ENCODE assay signal across 8 mouse cellular contexts in the genomic region with DNA sequence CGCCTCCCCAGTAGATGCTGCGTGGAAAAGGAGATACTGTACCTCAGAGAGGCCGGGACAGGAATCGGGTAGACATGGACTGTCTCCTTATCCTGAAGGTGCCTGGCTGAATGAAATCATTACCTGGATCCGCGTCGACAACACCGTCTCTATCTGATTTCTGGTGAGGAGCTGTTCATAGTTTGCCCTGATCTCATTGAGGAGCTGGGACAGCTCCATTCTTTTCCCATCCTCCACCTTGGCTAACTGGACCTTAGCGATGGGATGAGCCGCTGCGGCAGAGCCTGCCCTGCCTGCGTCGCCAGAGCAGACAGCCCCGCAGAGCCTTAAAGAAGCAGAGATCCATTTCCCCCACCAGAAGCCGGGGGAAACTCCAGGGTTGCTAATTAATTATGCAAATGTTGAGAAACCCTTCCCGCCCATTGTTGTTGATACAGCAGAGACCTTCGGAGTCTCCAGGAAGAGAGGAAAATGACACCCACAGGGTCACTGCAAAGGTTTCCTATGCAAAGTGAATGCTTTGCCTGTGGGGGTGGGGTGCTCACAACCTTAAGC. TPM values are rescaled to one million over a fixed set of nuclear protein-coding genes. Genes with fewer than 3 reads are reported as not detected.
DNase-seq lines count a peak whose midpoint lies in the region; ATAC-seq and TF ChIP-seq lines count a peak whose summit lies in the region.

A gene (minus strand): TSS at position 266 of the 555 bp plus-strand sequence.

- H3K4me2 ChIP-seq in kidney, embryonic 15.5 days = peak within 1 kb of the TSS; percentile 60
- H3K4me2 ChIP-seq in limb, embryonic 14.5 days (replicated peaks; ENCODE audit: low read depth, low read length, severe bottlenecking) = peak within 1 kb of the TSS; percentile 35

- peak within 1 kb of the TSS; percentile 70 for H3K4me3 ChIP-seq in cortical plate, adult 2 months (ENCODE audit: insufficient read depth, low read length)
- H3K4me3 ChIP-seq in heart, embryonic 10.5 days = peak within 1 kb of the TSS; percentile 55
- H3K4me3 ChIP-seq in kidney, embryonic 15.5 days (replicated peaks) = peak within 1 kb of the TSS; percentile 37
- H3K4me3 ChIP-seq in limb, embryonic 14.5 days (replicated peaks; ENCODE audit: low read length) = peak within 1 kb of the TSS; percentile 18; the same call in 1 of the 2 replicates

- H3K27me3 ChIP-seq in heart, embryonic 10.5 days (ENCODE audit: insufficient read depth, poor library complexity, severe bottlenecking) = no peaks in the 10 kb centered on the region
- no peaks in the 10 kb centered on the region for H3K27me3 ChIP-seq in kidney, embryonic 15.5 days
- no peaks in the 10 kb centered on the region for H3K27me3 ChIP-seq in limb, embryonic 14.5 days (ENCODE audit: control insufficient read depth, insufficient read depth, low read length)

- H3K27ac ChIP-seq in cortical plate, adult 2 months (ENCODE audit: insufficient read depth, low read length) = peak within 1 kb of the TSS; percentile 38
- H3K27ac ChIP-seq in heart, embryonic 10.5 days = peak within 1 kb of the TSS; percentile 64
- H3K27ac ChIP-seq in kidney, embryonic 15.5 days = no peak within 1 kb of the TSS
- no peak within 1 kb of the TSS for H3K27ac ChIP-seq in limb, embryonic 14.5 days (replicated peaks; ENCODE audit: low read depth, low read length)

- no peaks in the 10 kb centered on the region for H3K9me3 ChIP-seq in heart, embryonic 10.5 days
- no peaks in the 10 kb centered on the region for H3K9me3 ChIP-seq in kidney, embryonic 15.5 days (replicated peaks)
- H3K9me3 ChIP-seq in limb, embryonic 14.5 days (ENCODE audit: control insufficient read depth, low read length) = no peaks in the 10 kb centered on the region

- peak; percentile 9 for DNase-seq in kidney, adult 18-20 months
- DNase-seq in kidney, adult 8-10 months = no peak
- no peak for DNase-seq in heart, embryonic 10.5 days (ENCODE audit: low spot score)
- DNase-seq in limb, embryonic 14.5 days (ENCODE audit: low spot score) = no peak
- peak; percentile 48 for DNase-seq in right cerebral cortex, adult 18-20 months
- no peak for DNase-seq in thymus, adult 18-20 months

- WGBS in heart, embryonic 10.5 days = 2% methylated on average over 17 of the region's 17 CpGs
- WGBS in kidney, embryonic 15.5 days = 4% methylated on average over 17 of the region's 17 CpGs
- 4% methylated on average over 17 of the region's 17 CpGs for WGBS in limb, embryonic 14.5 days

- 0 out of 2 replicates have a peak within 1 kb of the TSS, but pooled peaks have one; percentile 31 for H3K9ac ChIP-seq in kidney, embryonic 15.5 days
- 0 out of 2 replicates have a peak within 1 kb of the TSS, but pooled peaks have one; percentile 31 for H3K9ac ChIP-seq in limb, embryonic 14.5 days (ENCODE audit: low read depth, low read length, severe bottlenecking)

- no peaks in the 10 kb centered on the region for H3K36me3 ChIP-seq in heart, embryonic 10.5 days
- H3K36me3 ChIP-seq in kidney, embryonic 15.5 days = no peaks in the 10 kb centered on the region
- no peaks in the 10 kb centered on the region for H3K36me3 ChIP-seq in limb, embryonic 14.5 days (ENCODE audit: control insufficient read depth, insufficient read depth, low read length)

- peak; percentile 48; the same call in 1 of the 2 replicates for TF ChIP-seq POLR2A in cortical plate, adult 2 months (IDR thresholded peaks at IDR 0.05; ENCODE audit: extremely low read depth, insufficient read depth, low read length)
- no peak for TF ChIP-seq POLR2A in limb, embryonic 14.5 days (IDR thresholded peaks at IDR 0.05; ENCODE audit: borderline replicate concordance, extremely low read depth, insufficient read depth, insufficient read length)

- no peak for TF ChIP-seq CTCF in cortical plate, adult 2 months (IDR thresholded peaks at IDR 0.05; ENCODE audit: extremely low read depth, insufficient read depth, low read length)

- no peak for ATAC-seq in kidney, embryonic 15.5 days (replicated peaks; ENCODE audit: low FRiP score)
- no peak for ATAC-seq in limb, embryonic 14.5 days (ENCODE audit: low FRiP score, low read depth)

- H3K4me1 ChIP-seq in cortical plate, adult 2 months (ENCODE audit: control insufficient read depth, insufficient read depth, low read length) = no peaks in the 10 kb centered on the region
- H3K4me1 ChIP-seq in heart, embryonic 10.5 days = peaks cover 11% of the 10 kb centered on the region
- H3K4me1 ChIP-seq in kidney, embryonic 15.5 days = peaks cover 7% of the 10 kb centered on the region
- no peaks in the 10 kb centered on the region for H3K4me1 ChIP-seq in limb, embryonic 14.5 days (ENCODE audit: control insufficient read depth, insufficient read depth, low read length)

RNA-seq across cellular contexts. Expression of the gene that starts here (rescaled TPM):
- polyA plus RNA-seq in cortical plate, adult 2 months (2012; rRNA removed) = 25.1 and 27.0 TPM in 2 replicates
- 0.68 and 1.6 TPM in 2 replicates for polyA plus RNA-seq in heart, embryonic 10.5 days (2016; fragmentation: Nextera tagmentation; extraction: Ambion mirVana)
- 0.45 and 0.49 TPM in 2 replicates for polyA plus RNA-seq in kidney, embryonic 15.5 days (2015; fragmentation: Nextera tagmentation; extraction: Ambion mirVana)
- 0.06 and 0.10 TPM in 2 replicates for polyA plus RNA-seq in limb, embryonic 14.5 days (2012; rRNA removed)
- polyA plus RNA-seq in limb, embryonic 14.5 days (2014; fragmentation: Nextera tagmentation; extraction: Ambion mirVana) = 0.06 and 0.36 TPM in 2 replicates

Comparison
In these comparisons a context has a peak if more than half of its experiments do, and no peak if none do; other contexts are left out.
1. RNA of the gene that starts here (polyA plus RNA-seq): 25.1 to 27.0 TPM in cortical plate, adult 2 months; 0.68 to 1.6 TPM in heart, embryonic 10.5 days, 0.45 to 0.49 TPM in kidney, embryonic 15.5 days and 0.06 to 0.36 TPM in limb, embryonic 14.5 days; every median in the first group is over 10 times any median in the second.
2. DNase-seq: peak in kidney, adult 18-20 months (single experiment) and right cerebral cortex, adult 18-20 months (single experiment); none in kidney, adult 8-10 months (0 of 2), heart, embryonic 10.5 days (single experiment), limb, embryonic 14.5 days (single experiment) and thymus, adult 18-20 months (0 of 2).
3. H3K27ac ChIP-seq: peak in cortical plate, adult 2 months (single experiment) and heart, embryonic 10.5 days (single experiment); none in kidney, embryonic 15.5 days (single experiment) and limb, embryonic 14.5 days (single experiment).
4. H3K4me3 ChIP-seq: peak in every context shown above with its lines; median percentile 70 in cortical plate, adult 2 months; 55 in heart, embryonic 10.5 days; 37 in kidney, embryonic 15.5 days; 18 in limb, embryonic 14.5 days.